Mouse (Mus musculus) neural tube, embryonic 10.5 days (tissue): ENCODE measurements at regions not wholly inside any gene's neighbourhood (a gene's known extent, or its start where the extent isn't known, plus 50 kb on each side); places are given as distances from the start of the nearest gene placed in this dataset.

Experiments
- DNase-seq: peaks from one replicate; pipeline ENCODE4 v3.0.0-alpha.2; 2017; ENCODE audit warnings: low spot score; ENCODE audit errors: extremely low spot score

- DNase-seq = no peak
Observed at GRCm38 (mm10) chr8:41526283-41526682, 109.4 kb upstream of the Frg1 start.

- DNase-seq = no peak
Observed at GRCm38 (mm10) chr8:41485163-41485562, 68.3 kb upstream of the Frg1 start.

GRCm38 (mm10) chr8:41483297-41483696 is 66.4 kb upstream of the Frg1 start:
- no peak for DNase-seq

DNA sequence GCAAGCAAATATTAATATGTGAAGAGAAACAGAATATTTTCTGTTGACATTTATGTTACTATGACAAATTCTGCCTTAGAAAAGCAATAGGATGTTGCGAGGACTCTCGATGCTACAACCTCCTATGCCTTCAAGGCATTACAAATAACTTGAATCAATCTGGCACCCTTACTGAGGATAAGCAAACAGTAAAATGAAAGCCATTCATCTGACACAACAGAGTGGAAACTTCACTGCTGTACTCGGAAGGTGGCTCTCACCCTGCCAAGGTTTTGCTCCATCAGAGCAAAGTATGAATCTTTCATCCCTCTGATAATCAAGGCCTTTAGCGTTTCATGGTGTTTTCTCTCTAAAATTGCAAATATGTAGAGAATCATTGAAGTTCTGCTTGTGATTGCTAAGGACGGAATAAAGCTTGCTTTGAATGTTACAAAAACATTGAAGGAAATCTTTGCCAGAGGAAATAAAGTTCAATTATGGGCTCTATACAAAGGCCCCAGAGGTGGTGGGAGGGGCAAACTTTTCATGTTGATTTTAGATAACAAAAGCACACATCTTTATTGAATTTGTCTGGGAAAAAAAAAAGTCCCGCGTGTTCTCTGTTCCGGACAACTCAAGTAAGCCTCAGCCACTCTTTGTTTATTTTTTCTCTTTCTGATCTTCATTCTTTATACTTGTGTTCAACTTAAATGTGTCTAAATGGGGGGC is 56.3 kb upstream of the Frg1 start:
- DNase-seq = no peak

DNA sequence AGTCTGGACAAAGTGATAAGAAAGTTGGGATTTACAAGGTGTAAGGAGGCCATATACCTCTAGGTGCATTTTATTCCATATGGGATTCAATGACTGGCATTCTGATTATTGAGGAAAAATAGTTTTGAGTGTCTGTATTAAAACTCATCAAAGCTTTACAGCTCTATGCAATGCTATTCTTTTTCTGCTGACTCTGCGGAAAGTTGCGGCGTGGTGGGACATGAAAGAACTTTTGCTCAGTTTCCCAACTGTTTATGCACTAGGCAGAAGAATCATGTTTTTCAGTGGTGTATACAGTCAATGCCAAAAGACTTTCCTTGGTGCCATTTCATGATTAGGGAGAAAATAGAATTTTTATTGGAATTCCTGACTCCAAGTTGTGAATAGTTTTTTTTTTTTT is 55.4 kb upstream of the Frg1 start:
- DNase-seq = no peak
